Mouse (Mus musculus) ES-E14 (cell line): ENCODE results near the gene Ncoa5. TPM values are rescaled to one million over a fixed set of nuclear protein-coding genes. Genes with fewer than 3 reads are reported as not detected.

Experiments used
- DNase-seq: peaks from one replicate; pipeline ENCODE4 v3.0.0-alpha.2; 2013; ENCODE audit warnings: low read depth, low spot score
- H3K27ac ChIP-seq: 2 replicates; pipeline ENCODE4 v1.5.1; 2012; ENCODE audit warnings: low read depth, mild to moderate bottlenecking, low read length, moderate library complexity, mixed read lengths; ENCODE audit not compliant: poor library complexity, insufficient read depth, severe bottlenecking
- H3K36me3 ChIP-seq: 2 replicates; pipeline ENCODE4 v1.6.1; 2012; ENCODE audit warnings: mild to moderate bottlenecking, low read length, moderate library complexity, mixed read lengths; ENCODE audit not compliant: control insufficient read depth, poor library complexity, insufficient read depth, severe bottlenecking
- H3K4me1 ChIP-seq, 2 experiments: fragments of 150-350 bp in 1 of 2; sonication (generic) in 1 of 2; 2 replicates each; pipeline ENCODE4 v1.6.1; 2012; ENCODE audit warnings: low read length in 2 of 2, mild to moderate bottlenecking in 1 of 2, mixed read lengths in 1 of 2; ENCODE audit not compliant: control insufficient read depth in 2 of 2, insufficient read depth in 2 of 2, poor library complexity in 1 of 2
- H3K4me3 ChIP-seq, 2 experiments: fragments of 150-350 bp in 1 of 2; sonication (generic) in 1 of 2; 2 replicates each; pipeline ENCODE4 v1.5.1; 2012; ENCODE audit warnings: low read length in 2 of 2, low read depth in 1 of 2, mild to moderate bottlenecking in 1 of 2, mixed read lengths in 1 of 2; ENCODE audit not compliant: insufficient read depth in 1 of 2, poor library complexity in 1 of 2, severe bottlenecking in 1 of 2
- H3K9ac ChIP-seq: 2 replicates; pipeline ENCODE4 v1.6.1; 2012; ENCODE audit warnings: low read depth, mild to moderate bottlenecking, low read length, mixed read lengths; ENCODE audit not compliant: poor library complexity, insufficient read depth, severe bottlenecking
- H3K9me3 ChIP-seq: fragments of 150-350 bp; sonication (generic); 2 replicates; pipeline ENCODE4 v1.6.1; 2012; ENCODE audit warnings: low read depth, mild to moderate bottlenecking, low read length; ENCODE audit not compliant: control insufficient read depth, insufficient read depth
- CHD2 ChIP-seq: IDR thresholded peaks from 2 replicates; pipeline ENCODE4 v1.6.1; 2014; ENCODE audit warnings: mild to moderate bottlenecking, low read depth, low read length, inconsistent platforms
- HCFC1 ChIP-seq: IDR thresholded peaks from 2 replicates; pipeline ENCODE4 v1.6.1; 2012; ENCODE audit warnings: low read length, inconsistent platforms, borderline replicate concordance; ENCODE audit not compliant: insufficient read depth
- MAFK ChIP-seq: IDR thresholded peaks from 2 replicates; pipeline ENCODE4 v1.6.1; 2014; ENCODE audit warnings: mild to moderate bottlenecking, low read depth, low read length, inconsistent platforms; ENCODE audit not compliant: insufficient read depth
- ZC3H11A ChIP-seq: IDR thresholded peaks from 2 replicates; pipeline ENCODE4 v1.6.1; 2012; ENCODE audit warnings: low read depth, mild to moderate bottlenecking, inconsistent platforms, low read length, borderline replicate concordance
- ZNF384 ChIP-seq: IDR thresholded peaks from 2 replicates; pipeline ENCODE4 v1.6.1; 2012; ENCODE audit warnings: low read depth, low read length, inconsistent platforms
- in situ Hi-C, 2 experiments: fragments of 600-800 bp; cut with MboI; formaldehyde crosslinking; loops; one replicate each; pipeline ENCODE4 v1.15.1; 2025; ENCODE audit warnings: low sequenced_read_pairs in 2 of 2, inconsistent platforms in 1 of 2; ENCODE audit not compliant: unreplicated experiment in 2 of 2
- total RNA-seq: library from RNA; depleted of rRNA; stranded (reverse); fragments of 300-350 nt; gene quantifications from 2 replicates; pipeline ENCODE4 v1.2.3, GENCODE M21; 2012

Gene Ncoa5
- total RNA-seq, 1 experiment, result 26.0 TPM

- TF ChIP-seq ZC3H11A (no peak), CHD2 (no peak), HCFC1 (no peak)
- in situ Hi-C loops, result no loop called here
- Histone ChIP-seq H3K4me3 (no peak overlapping the region), H3K4me1 (no peaks in the 10 kb centered on the region; a peak in 1 of 4 replicates), H3K27ac (no peak overlapping the region), H3K9ac (no peak overlapping the region), H3K36me3 (no peaks in the 10 kb centered on the region), H3K9me3 (no peaks in the 10 kb centered on the region)
- no peak for DNase-seq
Measured at GRCm38 (mm10) chr2:165061638-165062433, 27.2 kb upstream of the Ncoa5 start.

- H3K4me1 ChIP-seq, result peaks cover 2 to 3% of the 10 kb centered on the region in 2 experiments; a peak in 1 of 4 replicates
- no peaks in the 10 kb centered on the region for H3K9me3 ChIP-seq
- TF ChIP-seq ZC3H11A (no peak), MAFK (no peak), CHD2 (no peak), HCFC1 (no peak), ZNF384 (no peak)
- no peak overlapping the region for H3K27ac ChIP-seq
- H3K4me3 ChIP-seq, result no peak overlapping the region
- no peak overlapping the region for H3K9ac ChIP-seq
- H3K36me3 ChIP-seq, result no peaks in the 10 kb centered on the region
- no peak for DNase-seq
- in situ Hi-C loops, result no loop called here
Measured at GRCm38 (mm10) chr2:165059961-165060360, 25.3 kb upstream of the Ncoa5 start.

- Histone ChIP-seq H3K4me3 (no peak overlapping the region), H3K9ac (no peak overlapping the region), H3K27ac (no peak overlapping the region), H3K36me3 (no peaks in the 10 kb centered on the region), H3K4me1 (peaks cover 3% of the 10 kb centered on the region in 2 experiments; a peak in 1 of 4 replicates), H3K9me3 (no peaks in the 10 kb centered on the region)
- no peak for TF ChIP-seq MAFK
- no peak for DNase-seq
- in situ Hi-C loops, result no loop called here
Measured at GRCm38 (mm10) chr2:165056377-165057085, 21.9 kb upstream of the Ncoa5 start.

GRCm38 (mm10) chr2:165055905-165056304 lies 21.2 kb upstream of the Ncoa5 start:
- peaks cover 3% of the 10 kb centered on the region in 2 experiments; a peak in 1 of 4 replicates for H3K4me1 ChIP-seq
- peak overlapping the region; percentile 44 to 66 for H3K4me3 ChIP-seq
- 0 out of 2 replicates have a peak overlapping the region, but pooled peaks have one; percentile 7 for H3K27ac ChIP-seq
- in situ Hi-C loops, result no loop called here
- H3K9ac ChIP-seq, result peak overlapping the region; percentile 49; the same call in 1 of the 2 replicates
- no peak for DNase-seq
- no peaks in the 10 kb centered on the region for H3K9me3 ChIP-seq
- H3K36me3 ChIP-seq, result no peaks in the 10 kb centered on the region
- no peak for TF ChIP-seq CHD2
- no peak for TF ChIP-seq ZNF384
- TF ChIP-seq ZC3H11A, result no peak
- no peak for TF ChIP-seq MAFK
